Mouse (Mus musculus): Measurements from ENCODE around the gene Cfap73. TPM values are rescaled to one million over a fixed set of nuclear protein-coding genes. Genes with fewer than 3 reads are reported as not detected.
A peak's percentile ranks its signal among the peaks of the same experiment; 100 is the strongest.

The Cfap73 gene
- total and polyA plus RNA-seq, 2 experiments = not detected

DNA sequence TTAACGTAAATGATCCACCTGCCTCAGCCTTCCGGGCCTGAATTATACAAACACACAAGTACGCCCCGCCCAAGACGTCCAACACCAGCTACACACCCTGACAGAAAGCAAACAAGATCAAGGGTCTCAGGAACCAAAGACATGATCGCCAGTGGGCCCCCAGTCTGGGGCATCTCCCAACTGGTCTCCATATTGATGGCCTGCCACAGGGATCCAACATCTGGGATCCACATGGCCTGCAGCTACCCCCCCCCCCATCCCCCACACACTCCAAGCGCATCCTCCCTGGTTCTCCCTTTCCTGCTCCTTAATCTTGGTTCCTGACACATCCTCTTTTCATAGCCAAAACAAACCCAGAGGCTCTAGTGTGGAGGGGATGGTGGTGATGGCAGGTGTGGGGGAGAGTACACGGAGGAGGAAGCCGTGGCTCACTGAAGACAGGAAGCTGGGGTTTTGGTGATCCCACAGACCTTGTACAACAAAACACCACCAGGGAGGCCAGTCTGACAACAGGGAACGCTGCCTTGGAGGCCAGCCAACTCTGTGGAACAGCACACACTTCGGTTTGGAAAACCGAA is 55.4 kb downstream of the Cfap73 start:
- Histone ChIP-seq H3K36me3 (ENCODE audit: control insufficient read depth, insufficient read depth, low read length) (peaks cover 11% of the 10 kb centered on the region), H3K27ac (replicated peaks; ENCODE audit: insufficient read depth, low read depth, low read length) (no peak overlapping the region), H3K27me3 (ENCODE audit: control insufficient read depth, insufficient read depth, low read length) (no peaks in the 10 kb centered on the region), H3K79me2 (ENCODE audit: control insufficient read depth, insufficient read depth, low read length) (peaks cover 37% of the 10 kb centered on the region), H3K9ac (ENCODE audit: low read depth, low read length) (no peak overlapping the region), H3K4me3 (ENCODE audit: insufficient read depth, low read depth, low read length) (no peak overlapping the region), H3K4me1 (ENCODE audit: control insufficient read depth, insufficient read depth, low read length) (peaks cover 24% of the 10 kb centered on the region)
- WGBS = 49% methylated on average over 12 of the region's 12 CpGs
- TF ChIP-seq POLR2A (IDR thresholded peaks at IDR 0.05; ENCODE audit: extremely low read depth, insufficient read depth, low read length) = no peak
- TF ChIP-seq CTCF (IDR thresholded peaks at IDR 0.05; ENCODE audit: low read depth, low read length) = no peak
- peak; percentile 32 for DNase-seq (ENCODE audit: extremely low read depth, low read depth, low spot score)

Other genes with a start within 250 kb of the Cfap73 start
- gene Lhx5, start 202.5 kb downstream of the Cfap73 start, total RNA-seq (2014; rRNA removed) = not detected in 2 replicates
- gene Lhx5, start 202.5 kb downstream of the Cfap73 start, polyA plus RNA-seq (2012; rRNA removed) = not detected in 2 replicates
- gene Sdsl, start 161.4 kb downstream of the Cfap73 start, total RNA-seq (2014; rRNA removed) = 11.7 and 23.2 TPM in 2 replicates
- gene Sdsl, start 161.4 kb downstream of the Cfap73 start, polyA plus RNA-seq (2012; rRNA removed) = 18.6 and 25.9 TPM in 2 replicates
- 410 and 645 TPM in 2 replicates for gene Sds, start 157.7 kb downstream of the Cfap73 start, total RNA-seq (2014; rRNA removed)
- 648 and 709 TPM in 2 replicates for gene Sds, start 157.7 kb downstream of the Cfap73 start, polyA plus RNA-seq (2012; rRNA removed)
- 18.1 and 28.9 TPM in 2 replicates for gene Plbd2, start 130.6 kb downstream of the Cfap73 start, total RNA-seq (2014; rRNA removed)
- gene Plbd2, start 130.6 kb downstream of the Cfap73 start, polyA plus RNA-seq (2012; rRNA removed) = 41.9 and 42.0 TPM in 2 replicates
- gene Slc8b1, start 123.1 kb downstream of the Cfap73 start, total RNA-seq (2014; rRNA removed) = 40.6 and 78.9 TPM in 2 replicates
- gene Slc8b1, start 123.1 kb downstream of the Cfap73 start, polyA plus RNA-seq (2012; rRNA removed) = 47.6 and 52.4 TPM in 2 replicates
- gene Tpcn1, start 45.6 kb downstream of the Cfap73 start, total RNA-seq (2014; rRNA removed) = 7.6 and 11.5 TPM in 2 replicates
- 51.9 and 78.1 TPM in 2 replicates for gene Tpcn1, start 45.6 kb downstream of the Cfap73 start, polyA plus RNA-seq (2012; rRNA removed)
- gene Iqcd, start 45.2 kb downstream of the Cfap73 start, total RNA-seq (2014; rRNA removed) = 0.09 TPM in 1 of 2 replicates, not detected in the other
- 0.15 and 0.22 TPM in 2 replicates for gene Iqcd, start 45.2 kb downstream of the Cfap73 start, polyA plus RNA-seq (2012; rRNA removed)
- 4.4 and 5.9 TPM in 2 replicates for gene Rita1, start 21.6 kb downstream of the Cfap73 start, total RNA-seq (2014; rRNA removed)
- gene Rita1, start 21.6 kb downstream of the Cfap73 start, polyA plus RNA-seq (2012; rRNA removed) = 9.1 and 10.5 TPM in 2 replicates
- 15.2 and 19.8 TPM in 2 replicates for gene Ddx54, start 21.5 kb downstream of the Cfap73 start, total RNA-seq (2014; rRNA removed)
- gene Ddx54, start 21.5 kb downstream of the Cfap73 start, polyA plus RNA-seq (2012; rRNA removed) = 24.2 and 24.6 TPM in 2 replicates
- 0.09 and 0.54 TPM in 2 replicates for gene Rasal1, start 14.6 kb upstream of the Cfap73 start, total RNA-seq (2014; rRNA removed)
- 0.10 and 0.95 TPM in 2 replicates for gene Rasal1, start 14.6 kb upstream of the Cfap73 start, polyA plus RNA-seq (2012; rRNA removed)
- gene Dtx1, start 77.7 kb upstream of the Cfap73 start, total RNA-seq (2014; rRNA removed) = 0.65 and 1.4 TPM in 2 replicates
- 0.75 and 1.3 TPM in 2 replicates for gene Dtx1, start 77.7 kb upstream of the Cfap73 start, polyA plus RNA-seq (2012; rRNA removed)
- gene Oas2, start 115.6 kb upstream of the Cfap73 start, total RNA-seq (2014; rRNA removed) = 1.8 and 1.9 TPM in 2 replicates
- 1.3 and 5.4 TPM in 2 replicates for gene Oas2, start 115.6 kb upstream of the Cfap73 start, polyA plus RNA-seq (2012; rRNA removed)
- 0.87 and 1.4 TPM in 2 replicates for gene Oas3, start 143.4 kb upstream of the Cfap73 start, total RNA-seq (2014; rRNA removed)
- gene Oas3, start 143.4 kb upstream of the Cfap73 start, polyA plus RNA-seq (2012; rRNA removed) = 0.91 and 1.7 TPM in 2 replicates
- not detected in 2 replicates for gene Oas1e, start 161.3 kb upstream of the Cfap73 start, total RNA-seq (2014; rRNA removed)
- gene Oas1e, start 161.3 kb upstream of the Cfap73 start, polyA plus RNA-seq (2012; rRNA removed) = not detected in 2 replicates
- gene Oas1c, start 178.3 kb upstream of the Cfap73 start, total RNA-seq (2014; rRNA removed) = 1.5 TPM in 2 replicates
- gene Oas1c, start 178.3 kb upstream of the Cfap73 start, polyA plus RNA-seq (2012; rRNA removed) = 0.39 and 1.6 TPM in 2 replicates
- gene Oas1f, start 213.1 kb upstream of the Cfap73 start, total RNA-seq (2014; rRNA removed) = not detected in 2 replicates
- not detected in 2 replicates for gene Oas1f, start 213.1 kb upstream of the Cfap73 start, polyA plus RNA-seq (2012; rRNA removed)
- not detected in 2 replicates for gene Oas1h, start 227.2 kb upstream of the Cfap73 start, total RNA-seq (2014; rRNA removed)
- gene Oas1h, start 227.2 kb upstream of the Cfap73 start, polyA plus RNA-seq (2012; rRNA removed) = not detected in 2 replicates